Mouse (Mus musculus) layer of hippocampus, postnatal 14 days (tissue): ENCODE results near the gene Ssbp4. TPM values are rescaled to one million over a fixed set of nuclear protein-coding genes. Genes with fewer than 3 reads are reported as not detected.
"Not testable (repeated sequence)": the region's sequence is repeated elsewhere in the genome, so short reads cannot be mapped to it uniquely, and the experiment has no call there.

Source experiments
- DNase-seq, 2 experiments: peaks; one replicate each; pipeline ENCODE4 v3.0.0; 2021 to 2022; ENCODE audit warnings: low spot score in 2 of 2, mixed read lengths in 1 of 2
- total RNA-seq, 2 experiments: library from RNA; stranded (reverse); gene quantifications; 2 replicates each; pipeline ENCODE4 v1.2.3; 2021

Ssbp4 gene
- total RNA-seq, 2 experiments from 2014 or later: 253 to 259 TPM

DNA sequence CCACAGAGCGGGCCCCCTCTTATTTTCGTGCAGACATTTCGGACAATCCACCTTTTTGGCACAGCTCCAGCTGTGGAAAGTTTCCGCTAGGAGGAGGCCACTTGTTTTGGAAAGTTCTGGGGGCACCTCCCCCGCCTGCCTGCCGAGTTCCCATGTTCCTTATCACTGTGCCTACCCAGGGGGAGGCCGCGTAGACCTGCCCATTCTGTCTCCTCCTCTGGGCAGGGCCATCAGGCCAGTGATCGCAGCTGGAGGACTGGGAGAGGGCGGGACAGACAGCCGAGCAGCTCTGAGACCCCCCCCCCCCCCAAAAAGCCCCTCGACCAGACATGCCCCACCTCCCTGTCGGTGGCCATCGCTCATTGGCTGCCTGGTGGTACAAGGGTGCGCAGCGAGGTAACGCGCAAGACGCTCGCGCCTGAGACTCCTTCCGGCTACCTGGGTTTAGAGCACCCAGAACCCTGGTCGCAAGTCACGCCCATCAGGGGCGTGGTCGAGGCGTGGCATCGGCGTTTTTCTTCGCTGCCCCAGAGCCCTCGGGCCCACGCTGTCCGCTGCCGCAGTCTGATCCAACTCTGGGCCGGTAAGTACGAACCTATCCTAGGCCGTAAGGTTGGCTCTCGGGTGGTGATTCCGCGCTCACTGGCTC is 14.6 kb downstream of the Ssbp4 start, which contains the start of gene Isyna1:
Gene Isyna1 (plus strand): TSS at position 413 of the 649 bp plus-strand sequence.
- no peak for DNase-seq

DNA sequence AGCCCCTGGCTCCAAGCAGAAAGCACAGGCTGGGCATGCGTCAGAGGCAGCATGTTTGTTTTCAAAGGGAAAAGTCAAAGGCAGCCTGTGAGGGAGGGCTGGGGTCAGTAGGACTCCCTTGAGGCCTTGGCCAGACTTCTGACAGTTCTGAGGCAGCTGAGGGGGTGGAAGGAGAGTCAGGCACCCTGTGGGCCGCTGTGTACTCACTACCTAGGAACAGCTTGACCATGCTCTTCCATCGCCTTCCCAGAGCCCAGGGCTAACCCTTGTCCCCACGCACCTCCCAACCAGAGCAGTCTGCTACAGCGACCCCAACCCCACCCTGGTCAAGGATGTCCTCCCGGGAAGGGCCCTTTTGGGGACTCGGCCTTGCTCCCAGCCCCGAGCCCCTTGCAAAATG is 15.5 kb downstream of the Ssbp4 start:
- DNase-seq: no peak

GRCm38 (mm10) chr8:70591569-70591968 is 17.1 kb downstream of the Ssbp4 start:
- no peak for DNase-seq

DNA sequence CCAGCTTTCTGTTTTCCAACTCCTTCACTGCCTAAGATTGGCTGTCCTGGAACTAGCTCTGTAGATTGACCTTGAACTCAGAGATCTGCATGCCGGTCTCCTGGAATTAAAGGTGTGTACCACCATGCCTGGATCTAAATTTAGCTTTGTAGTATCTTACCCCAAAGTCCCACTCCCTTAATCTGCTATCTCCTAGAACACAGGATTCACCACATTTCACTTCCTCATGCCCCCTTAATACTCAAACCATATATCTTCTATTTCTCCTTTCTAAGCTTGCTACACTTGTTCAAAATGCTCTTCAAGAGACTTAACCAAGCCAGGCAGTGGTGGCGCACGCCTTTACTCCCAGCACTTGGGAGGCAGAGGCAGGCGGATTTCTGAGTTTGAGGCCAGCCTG is 20.7 kb downstream of the Ssbp4 start:
- not testable (repeated sequence) for DNase-seq

DNA sequence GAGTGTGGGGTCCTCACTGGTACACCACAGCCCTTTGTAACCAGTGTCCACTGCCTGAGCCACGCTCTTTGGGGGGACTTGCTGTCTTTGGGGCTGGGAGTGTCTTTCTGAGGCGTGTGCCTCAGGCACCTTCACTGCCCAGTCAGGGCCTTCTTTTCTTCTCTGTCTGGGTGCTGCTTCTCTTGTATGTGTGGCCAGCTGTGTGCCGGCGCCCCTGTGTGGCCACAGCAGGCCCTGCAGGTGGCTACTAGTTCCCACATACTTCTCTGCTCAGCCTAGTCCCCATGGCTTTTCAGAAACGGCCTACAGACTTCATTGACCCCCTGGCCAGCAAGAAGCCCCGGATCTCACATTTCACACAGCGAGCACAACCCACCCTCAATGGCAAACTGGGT is 23.4 kb downstream of the Ssbp4 start:
- DNase-seq: peak in 1 of 2 experiments; percentile 73

DNA sequence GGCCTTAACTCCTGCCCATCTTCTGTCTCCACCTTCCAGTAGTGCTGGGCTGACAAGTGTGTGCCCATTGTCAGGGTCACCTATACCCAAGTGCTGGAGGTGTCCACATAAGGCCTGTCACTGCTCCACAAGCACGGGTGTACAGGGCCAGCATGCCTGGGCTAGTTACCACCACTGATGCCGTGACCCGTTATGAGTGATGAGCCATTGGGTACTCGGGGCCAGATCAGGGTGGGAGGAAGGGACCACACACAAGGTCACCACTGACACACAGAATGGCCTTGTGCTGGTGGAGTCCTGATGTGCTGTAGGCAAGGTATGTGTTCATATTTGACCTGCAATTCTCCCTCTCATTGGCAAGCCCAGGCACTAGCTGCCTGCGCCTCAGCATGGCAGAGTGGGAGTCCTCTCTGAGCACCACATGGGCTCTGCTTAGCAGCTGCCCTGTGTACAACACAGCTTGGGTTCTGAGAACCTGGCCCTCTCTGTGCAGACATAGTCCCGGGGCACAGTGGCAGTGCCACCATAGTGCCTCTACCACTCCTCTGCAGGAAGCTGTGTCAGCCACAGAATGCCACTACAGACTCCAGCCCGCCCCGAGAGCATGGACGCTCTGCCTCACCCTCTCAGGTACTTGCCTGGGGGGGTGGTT is 23.9 kb downstream of the Ssbp4 start:
- no peak for DNase-seq

DNA sequence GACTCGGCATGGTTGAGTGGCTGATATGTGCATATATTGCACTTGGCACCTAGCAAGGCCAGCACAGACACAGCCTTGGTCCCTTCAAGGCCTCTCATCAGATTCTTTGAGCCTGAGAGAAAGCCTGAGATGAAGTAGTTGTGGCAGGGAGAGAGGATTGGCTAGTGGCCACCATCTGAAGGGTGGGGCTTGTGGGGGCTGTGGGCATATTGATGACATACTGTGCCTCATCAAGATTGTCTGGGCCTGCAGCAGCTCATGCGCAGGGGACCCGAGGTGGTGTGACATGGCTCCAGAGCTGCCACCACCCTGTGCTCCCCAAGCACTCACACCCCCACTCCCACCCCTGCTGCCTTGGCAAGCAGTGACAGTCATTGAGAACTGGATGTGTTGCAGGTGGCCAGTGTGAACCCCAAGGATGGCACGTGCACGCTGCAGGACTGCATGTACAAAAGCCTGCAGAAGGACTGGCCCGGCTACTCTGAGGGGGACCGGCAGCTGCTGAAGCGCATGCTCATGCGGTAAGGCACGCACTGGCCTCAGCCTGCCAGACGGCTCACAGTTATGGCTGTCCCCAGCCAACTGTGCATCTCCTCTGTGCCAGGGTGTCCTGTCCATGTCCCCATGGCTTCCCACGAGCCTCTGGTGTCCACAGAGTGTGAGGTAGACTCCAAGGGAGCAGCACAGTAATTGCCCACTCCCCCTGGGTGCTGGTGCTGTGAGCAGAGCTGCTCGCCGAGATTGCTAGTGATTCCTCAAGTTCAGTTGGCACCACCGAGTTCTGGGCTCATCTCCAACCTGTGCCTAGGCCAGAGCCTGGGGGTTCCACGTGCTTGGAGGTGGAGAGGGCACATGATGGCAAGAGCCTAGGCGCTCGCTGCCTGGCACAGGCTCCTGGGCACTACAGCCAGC is 24.9 kb downstream of the Ssbp4 start:
- peak in 1 of 2 experiments; percentile 72 for DNase-seq

DNA sequence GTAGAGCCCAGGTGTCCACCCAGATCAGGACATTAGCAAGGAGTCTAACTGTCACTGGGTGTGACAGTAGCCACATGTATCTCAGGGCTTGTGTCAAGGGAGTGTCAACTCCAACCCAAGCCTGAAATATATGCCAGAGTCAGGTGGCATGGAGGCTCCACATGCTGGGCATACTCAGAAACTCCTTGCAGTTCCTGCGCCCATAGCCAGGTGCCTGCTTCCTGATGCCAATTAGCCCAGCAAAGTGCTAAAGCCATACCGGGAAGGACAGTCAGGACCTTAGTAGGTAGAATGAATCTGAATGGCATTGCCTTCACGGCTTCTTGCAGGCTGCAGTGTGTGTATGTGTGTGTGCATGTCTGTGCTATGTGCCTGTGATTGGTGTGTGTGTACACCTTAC is 31.5 kb downstream of the Ssbp4 start:
- no peak for DNase-seq

DNA sequence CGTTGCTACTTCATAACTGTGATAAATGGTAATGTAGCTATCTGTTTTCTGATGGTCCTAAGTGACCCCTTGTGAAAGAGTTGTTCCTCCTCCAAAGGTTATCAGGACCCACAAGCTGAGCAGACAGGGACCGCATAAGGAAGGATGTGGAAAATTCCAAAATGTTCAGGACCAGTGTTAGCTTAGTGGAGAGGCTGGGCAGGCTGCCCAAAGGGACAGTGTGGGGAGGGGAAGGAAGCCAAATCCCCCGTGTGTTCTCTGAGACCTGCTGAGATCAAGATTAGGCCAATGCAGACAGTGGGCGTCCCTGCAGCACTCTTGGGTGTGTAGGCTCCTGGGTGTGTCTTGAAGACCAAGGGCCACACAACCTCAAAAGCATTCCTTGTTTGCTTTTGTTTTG is 33.8 kb downstream of the Ssbp4 start:
- DNase-seq: no peak

GRCm38 (mm10) chr8:70574302-70574701 is 34.4 kb downstream of the Ssbp4 start:
- DNase-seq: no peak

- DNase-seq: no peak
Measured at GRCm38 (mm10) chr8:70570990-70571389, 37.7 kb downstream of the Ssbp4 start.

DNA sequence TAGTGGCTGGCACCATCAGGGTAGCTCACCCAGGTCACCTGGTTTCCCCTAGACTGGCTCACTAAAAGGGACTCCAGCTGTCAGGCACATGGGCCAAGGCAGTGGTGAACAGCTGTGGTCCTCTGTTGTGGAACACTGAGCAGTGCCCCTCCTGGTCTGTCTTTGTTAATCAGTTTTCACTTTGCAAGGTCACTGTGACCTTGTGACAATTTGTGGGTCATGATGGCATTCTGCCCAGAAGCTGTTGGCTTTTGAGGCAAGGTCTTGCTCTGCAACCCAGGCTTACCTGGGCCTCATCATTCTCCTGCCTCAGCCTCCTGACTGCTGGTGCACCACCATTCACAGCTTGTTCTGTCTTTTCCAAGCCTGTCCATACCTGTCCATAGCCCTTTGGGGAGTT is 38.3 kb downstream of the Ssbp4 start:
- DNase-seq: no peak

GRCm38 (mm10) chr8:70565561-70565960 is 43.1 kb downstream of the Ssbp4 start:
- DNase-seq: no peak

DNA sequence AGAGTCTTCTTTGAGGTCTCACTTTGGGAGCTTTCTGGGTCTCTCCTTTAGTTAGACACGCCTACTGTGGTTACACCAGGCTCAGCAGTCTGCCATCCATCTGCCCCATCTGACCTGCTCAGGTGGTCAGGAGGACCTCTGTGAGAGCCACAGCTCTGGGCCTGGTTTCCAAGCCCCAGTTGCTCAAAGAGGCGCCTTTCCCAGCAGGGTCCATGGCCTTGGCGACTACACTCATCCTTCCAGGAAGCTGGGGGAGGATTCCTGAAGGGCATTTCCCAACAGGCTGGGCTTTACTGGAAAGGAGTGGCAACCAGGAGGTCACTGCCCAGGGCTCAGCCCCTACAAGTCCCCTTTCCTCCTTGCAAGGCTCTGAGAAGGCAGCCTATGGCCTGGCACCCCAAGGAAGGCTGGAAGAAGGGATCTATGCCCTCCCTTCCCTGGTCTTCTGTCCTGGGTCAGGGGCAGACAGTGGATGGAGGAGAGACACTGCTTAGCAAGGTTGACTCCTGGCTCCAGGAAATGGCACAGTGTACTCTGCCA is 43.9 kb downstream of the Ssbp4 start:
- DNase-seq: no peak

- DNase-seq: no peak
Measured at GRCm38 (mm10) chr8:70563763-70564387, 44.8 kb downstream of the Ssbp4 start.

GRCm38 (mm10) chr8:70562802-70563201 is 45.9 kb downstream of the Ssbp4 start:
- DNase-seq: no peak

DNA sequence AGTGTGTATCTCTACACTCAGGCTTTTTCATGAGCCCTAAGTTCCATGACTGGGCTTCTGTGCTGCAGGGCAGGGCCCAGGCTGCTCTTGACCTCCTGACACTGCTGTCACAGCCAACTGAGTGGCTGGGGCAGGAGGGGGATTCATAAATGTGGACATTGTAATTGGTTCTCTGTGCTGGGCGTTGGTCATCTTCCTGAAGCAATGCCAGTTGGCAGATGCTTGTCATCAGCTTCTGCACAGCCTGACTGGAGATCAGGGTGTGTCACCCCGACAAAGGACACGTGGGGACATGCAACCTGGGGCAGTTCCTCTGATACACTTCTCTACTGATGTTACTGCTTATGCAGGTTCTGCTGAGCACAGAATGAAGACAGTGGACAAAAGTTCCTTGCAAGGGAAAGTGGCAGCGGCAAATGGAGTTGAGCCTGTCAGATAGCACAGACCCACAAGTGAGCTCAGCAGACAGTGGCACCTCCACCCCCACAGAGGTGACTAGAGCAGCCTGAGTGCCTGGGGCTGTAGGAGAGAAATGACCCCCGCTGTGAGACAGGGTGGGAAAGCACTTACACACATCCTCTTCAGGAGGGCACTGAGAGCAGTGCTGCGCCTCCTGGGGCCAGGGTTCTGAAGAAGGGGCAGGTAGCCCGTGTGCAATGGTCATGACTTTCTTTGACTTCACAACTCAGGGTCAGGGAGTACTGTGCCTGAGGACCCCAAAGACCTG is 46.7 kb downstream of the Ssbp4 start:
- no peak for DNase-seq

DNA sequence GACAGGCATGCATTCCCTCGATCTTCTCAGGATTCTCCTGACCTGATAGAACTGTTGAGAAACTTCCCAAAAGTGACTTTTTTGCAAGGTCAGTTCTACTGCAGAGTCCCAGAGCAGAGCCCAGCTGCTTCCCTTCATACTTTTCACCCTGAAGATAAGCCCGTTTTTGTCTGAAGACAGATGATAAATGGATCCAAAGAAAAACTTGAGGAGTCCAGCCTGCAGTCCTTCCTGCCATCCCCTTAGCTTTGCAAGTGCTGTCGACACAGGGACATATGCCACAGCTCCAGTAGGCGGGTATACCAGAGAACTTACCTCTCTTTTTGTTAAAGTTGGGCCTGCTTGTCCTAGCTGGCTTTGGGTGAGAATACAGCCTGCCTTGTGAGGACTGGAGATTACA is 47.3 kb downstream of the Ssbp4 start:
- DNase-seq: no peak

DNA sequence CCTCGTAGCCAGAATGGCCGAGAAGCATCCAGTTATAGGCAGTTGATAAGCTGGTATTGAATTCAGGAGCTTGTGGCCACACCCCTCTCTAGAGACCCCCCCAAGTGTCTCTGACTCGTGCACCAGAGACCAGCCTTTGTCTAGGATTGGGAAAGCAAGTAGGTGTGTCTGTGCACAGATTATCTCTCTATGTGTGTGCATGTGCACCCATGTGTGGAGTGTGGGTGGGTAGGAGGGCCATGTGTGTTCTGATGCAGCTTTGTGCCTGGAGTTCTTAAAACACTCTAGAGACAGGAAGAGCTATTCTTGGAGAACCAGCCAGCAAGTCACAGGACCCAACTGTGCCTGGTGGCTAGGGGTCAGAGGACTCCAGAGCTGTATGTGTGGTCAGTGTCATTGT is 48.1 kb downstream of the Ssbp4 start:
- DNase-seq: no peak

- DNase-seq: peak in 1 of 2 experiments; percentile 60
Measured at GRCm38 (mm10) chr8:70560096-70560495, 48.6 kb downstream of the Ssbp4 start.
